Mouse (Mus musculus) kidney, adult 9 months (tissue): ENCODE measurements at regions not wholly inside any gene's neighbourhood (a gene's known extent, or its start where the extent isn't known, plus 50 kb on each side); places are given as distances from the start of the nearest gene placed in this dataset.
"Not testable (repeated sequence)": the region's sequence is repeated elsewhere in the genome, so short reads cannot be mapped to it uniquely, and the experiment has no call there.

Experiments
- DNase-seq: peaks from one replicate; pipeline ENCODE4 v3.0.0; 2022

DNA sequence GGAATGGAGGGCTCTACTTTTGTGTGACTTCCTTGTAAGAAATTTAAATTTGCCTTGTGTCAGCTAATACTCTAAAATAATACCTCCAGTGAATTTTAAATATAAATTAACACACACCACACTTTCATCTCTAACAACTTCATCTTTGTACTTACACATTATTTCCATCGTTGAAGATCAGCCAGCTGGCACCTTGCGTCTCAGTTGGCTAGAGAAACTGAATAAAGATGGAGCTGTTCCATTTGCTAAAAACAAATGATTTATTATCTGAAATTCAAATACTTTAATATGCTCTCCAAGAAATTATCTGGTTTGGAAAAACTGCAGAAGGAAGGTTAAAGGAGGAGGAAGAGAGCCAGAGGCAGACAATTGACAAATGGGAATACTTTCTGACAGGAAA, 122.0 kb upstream of the Gm11096 start:
- no peak for DNase-seq

DNA sequence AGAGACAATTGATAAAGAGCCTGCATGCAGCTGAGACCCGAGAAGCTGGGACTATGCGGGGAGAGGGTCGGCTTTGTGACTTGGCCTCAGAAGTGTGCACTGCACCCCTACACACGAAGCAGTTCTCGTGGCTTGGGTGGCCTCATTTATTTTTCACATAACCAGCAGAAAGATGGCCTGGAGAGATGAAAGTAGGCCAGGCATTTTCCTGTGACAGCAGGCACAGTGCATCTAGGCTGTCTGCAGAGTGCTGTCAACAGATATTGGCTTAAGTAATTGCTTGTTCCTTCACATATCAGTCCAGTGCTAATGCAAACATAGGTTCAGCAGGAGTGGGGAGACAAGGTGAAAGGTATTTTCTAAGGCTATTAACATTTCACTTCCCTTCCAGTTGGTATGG, 124.9 kb upstream of the Gm11096 start:
- no peak for DNase-seq

DNA sequence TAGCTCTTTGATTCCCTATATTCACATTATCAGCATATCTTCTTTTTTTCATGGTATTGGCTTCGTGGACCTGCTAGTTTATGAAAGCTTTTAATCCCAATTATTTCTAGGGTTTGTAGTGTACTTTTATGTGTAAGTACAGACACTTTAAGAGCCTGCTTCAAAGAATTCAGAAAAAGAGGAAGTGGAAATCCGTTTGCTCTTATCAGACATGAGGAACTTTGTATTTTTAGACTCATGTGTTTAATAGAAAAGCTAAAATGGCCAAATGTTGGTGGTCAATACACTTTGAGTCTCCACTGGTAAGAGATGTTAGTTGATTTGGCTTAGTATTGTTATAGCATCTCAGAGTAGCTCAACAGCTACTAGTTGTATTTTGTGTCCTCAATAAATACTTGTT, 135.7 kb upstream of the Gm11096 start:
- no peak for DNase-seq

DNA sequence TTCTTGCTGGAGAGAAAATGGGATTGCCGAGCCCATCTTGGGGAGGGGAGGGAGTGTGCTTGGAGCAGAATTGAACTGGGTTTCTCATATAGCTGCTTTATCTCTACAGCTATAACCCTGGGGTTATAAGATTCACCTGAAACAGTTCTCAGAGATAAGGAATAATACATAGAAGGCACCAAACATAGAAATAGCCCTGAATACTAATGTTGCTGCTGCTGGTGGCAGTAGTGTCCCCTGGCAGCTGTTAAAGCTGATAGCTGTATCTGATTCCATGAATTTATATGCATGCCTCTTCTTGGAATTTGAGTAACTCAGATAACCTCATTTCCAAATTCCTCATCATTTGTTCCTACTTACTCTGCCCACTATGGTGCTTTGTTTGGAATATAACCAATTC, 137.0 kb upstream of the Gm11096 start:
- no peak for DNase-seq

DNA sequence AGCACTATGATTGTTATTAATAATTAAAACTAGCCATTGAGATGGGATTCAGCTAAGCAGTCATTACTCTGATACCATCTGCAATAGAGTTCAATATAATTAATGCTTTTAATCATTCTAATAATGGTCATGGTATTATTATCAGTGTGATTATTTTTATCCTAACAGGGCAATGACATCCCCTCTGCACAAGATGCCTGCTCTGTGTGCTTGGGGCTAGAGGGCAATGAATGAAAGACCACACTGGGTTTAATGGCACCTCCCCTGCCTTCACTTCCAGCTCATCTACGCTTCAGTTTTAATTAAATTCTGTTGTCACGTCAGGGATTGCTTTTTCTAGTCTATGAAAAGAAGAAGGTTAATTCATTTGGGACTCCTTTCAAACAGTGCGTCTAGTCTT, 139.1 kb upstream of the Gm11096 start:
- no peak for DNase-seq

DNA sequence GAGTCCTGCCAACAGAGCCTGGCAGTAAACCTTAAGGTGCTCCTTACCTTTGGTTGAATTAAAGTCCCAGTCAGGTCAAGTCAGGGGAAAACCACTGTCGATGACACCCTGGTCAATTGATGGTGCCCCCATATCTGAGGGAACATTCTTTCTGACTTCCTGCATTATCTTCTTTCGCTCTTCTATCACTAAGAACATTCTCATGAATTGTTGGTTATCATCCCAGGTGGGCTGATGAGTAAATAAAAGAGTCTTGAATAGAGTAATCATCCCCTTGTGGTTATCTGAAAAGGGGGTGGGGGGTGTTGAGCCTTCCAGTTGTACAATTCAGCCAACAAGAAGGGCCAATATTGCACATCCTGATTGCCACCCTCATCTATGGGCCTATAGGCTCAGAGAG, 149.7 kb upstream of the Gm11096 start:
- no peak for DNase-seq

DNA sequence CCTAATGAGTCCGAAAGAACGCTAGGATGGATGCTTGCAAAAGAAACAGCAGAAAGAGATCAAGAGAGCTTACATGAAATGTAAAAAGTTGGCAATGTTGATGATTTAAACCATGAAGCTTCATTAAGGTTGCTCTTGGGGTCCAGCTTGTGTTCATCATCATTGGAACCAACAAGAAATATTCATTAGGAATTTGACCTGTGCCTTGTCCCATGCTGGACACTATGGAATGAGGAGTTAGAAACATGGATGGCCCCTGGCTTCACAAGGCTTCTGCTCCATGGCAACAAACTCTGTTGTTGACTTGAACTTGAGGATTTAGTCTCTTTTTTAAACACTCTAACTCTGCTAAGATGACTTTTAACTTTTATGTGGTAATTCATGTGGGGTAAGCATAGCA, 159.0 kb upstream of the Gm11096 start:
- DNase-seq: no peak

DNA sequence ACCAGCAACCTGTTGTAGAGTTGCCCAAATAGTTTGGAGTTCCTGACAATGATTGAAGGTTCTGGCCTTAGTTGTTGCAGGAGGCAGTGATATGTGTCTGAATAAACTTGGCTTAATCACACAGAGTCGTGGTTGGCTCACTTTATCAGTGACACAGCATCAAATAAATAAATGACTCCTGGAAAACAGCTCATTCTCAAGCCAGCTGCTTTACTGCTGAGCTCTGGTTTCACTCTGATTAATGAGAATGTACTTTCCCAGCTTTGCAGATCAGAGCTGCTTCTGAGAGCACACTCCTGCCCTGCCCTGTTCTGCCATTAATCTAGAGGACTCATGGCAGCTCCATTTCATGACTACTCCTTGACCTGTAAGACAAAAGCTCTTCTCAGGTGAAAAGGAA, 171.3 kb upstream of the Gm11096 start:
- DNase-seq: peak; percentile 7

DNA sequence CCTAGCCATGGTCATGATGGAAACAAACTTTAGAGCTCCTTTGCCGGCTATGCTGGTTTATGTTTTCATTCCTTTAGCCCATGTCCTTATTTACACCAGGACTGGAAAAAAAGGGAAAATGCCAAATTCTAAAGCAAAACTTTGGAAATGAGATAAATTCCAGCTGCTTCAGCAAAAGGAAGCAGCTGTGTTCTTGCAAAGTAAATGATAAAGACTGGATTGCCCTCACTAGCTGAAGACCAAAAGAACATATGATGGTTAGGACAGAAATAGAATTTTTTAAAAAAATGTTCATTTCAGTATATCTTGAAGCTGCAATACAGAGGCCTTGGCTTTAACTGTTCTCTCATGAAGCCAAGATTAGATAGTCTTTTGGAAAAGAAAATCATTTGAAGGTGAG, 179.6 kb upstream of the Gm11096 start:
- peak; percentile 17 for DNase-seq

DNA sequence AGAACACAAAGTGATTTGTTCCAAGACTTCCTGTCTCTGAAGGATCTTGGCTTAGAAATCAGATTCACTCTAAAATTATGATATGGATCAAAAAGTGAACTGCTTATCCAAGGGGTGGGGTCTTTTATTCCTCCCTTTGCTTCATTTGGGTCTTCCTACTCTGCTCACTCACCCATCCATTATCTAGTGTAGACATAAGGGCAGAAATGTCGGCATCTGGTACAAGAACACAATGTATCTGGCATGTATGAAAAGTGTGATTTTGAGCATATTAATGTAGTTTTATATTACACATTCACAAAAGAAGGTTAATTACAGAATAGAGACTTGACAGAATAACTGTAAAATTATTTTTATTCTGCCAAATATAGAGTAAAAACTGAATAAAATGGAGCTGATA, 181.5 kb upstream of the Gm11096 start:
- DNase-seq: no peak

DNA sequence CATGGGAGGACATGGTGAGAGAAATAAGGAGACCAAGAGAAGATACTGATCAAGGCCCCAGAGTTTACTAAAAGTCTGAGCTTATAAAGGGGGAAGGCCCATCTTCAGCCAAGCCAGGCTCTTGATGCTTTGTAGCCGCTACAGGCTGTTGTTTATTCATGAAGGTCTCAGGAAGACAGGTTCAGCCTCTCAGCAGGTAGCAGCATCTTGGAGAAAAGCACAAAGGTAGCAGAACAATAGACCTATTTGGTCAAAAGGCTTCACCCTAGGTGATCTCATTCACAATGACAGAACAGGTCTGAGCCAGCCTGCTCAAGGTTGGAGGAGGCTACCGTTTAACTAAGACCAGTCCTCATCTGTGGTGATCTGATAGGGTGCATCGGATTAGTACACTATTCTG, 185.5 kb upstream of the Gm11096 start:
- DNase-seq: no peak

DNA sequence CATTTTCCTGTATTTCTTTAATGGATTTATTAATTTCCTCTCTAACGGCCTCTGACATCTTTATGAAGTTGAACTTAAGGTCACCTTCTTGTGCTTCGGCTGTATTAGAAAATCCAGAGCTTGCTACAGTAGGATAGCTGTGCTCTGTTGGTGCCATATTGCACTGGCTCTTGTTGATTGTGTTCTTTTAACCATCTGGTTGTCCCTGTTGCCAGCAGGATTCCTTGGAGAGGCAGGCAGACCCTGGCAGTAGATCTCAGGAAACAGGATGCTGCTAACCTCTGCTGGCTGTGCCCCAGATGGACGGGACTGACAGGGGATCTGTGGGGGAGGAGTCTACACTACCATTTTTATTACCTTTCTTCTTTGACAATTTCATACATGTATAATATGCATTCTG, 185.9 kb upstream of the Thumpd2 start:
- DNase-seq: no peak

DNA sequence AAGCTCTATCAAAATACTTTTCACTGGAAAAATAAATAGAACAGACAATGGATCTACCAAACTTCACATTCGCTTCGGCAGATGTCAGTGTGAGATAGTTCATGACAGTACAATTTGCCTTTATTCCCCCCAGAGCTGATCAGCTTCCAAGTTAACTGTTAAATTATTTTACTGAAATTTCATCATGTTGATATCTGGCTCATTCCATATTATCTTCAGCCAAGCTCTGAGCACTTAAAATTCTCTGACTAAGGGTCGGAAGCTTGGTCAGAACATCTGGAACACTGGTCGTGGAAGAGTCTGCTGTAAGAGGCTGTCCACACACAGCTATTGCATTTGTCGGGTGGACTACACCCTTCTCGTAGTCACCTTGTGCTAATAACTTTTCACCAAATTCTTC, 181.3 kb upstream of the Thumpd2 start:
- no peak for DNase-seq

DNA sequence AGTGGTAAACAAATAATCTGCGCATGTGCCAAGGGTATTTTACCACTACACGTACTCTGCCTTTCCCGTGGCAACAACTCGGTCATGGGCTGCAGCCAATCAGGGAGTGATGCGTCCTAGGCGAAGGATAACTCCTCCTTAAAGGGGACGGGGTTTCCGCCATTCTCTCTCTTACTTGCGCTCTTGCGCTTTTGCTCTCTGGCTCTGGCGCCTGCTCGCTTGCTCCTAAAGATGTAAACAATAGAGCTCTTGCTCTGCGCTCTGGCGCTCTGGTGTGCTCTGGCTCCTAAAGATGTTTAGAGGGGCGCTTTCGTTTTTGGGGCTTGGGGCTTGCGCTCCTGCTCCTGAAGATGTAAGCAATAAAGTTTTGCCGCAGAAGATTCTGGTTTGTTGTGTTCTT, 166.9 kb upstream of the Thumpd2 start:
- not testable (repeated sequence) for DNase-seq

DNA sequence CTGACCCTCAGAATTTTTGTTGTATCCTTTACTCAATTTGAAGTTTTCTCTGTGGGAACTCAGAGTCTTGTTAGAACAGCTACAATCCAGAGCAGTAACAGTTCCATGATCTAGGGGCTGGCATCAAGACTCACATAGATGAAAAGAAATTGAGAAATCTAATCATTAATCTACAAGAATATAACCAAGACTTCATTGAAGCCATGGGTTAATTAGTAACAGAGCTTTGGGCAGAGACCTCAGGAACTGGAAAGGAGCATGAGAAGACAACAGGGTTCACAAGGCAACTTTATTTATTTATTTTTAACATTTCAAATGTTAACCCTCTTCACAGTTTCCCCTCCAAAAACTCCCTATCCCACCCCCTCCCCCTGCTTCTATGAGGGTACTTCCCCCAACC, 160.4 kb upstream of the Thumpd2 start:
- DNase-seq: peak; percentile 65

DNA sequence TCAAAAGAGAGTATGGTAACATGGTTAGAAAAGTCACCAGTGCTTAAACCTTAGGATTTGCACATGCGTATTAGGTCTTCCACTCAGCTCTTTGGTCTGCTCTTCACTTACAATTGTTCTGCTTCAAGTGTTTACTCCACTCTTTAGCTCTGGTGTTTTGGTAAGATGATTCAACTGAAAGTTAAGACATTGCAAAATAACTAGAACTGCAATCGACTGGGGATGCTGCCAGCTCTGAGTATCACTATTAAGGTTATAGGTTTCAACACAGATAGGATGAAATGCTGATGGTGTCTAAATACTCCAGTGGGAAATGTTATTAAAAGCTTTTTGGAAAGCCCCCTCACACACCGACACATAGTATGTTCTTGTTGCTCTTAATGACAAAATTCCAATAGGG, 156.6 kb upstream of the Thumpd2 start:
- DNase-seq: no peak

DNA sequence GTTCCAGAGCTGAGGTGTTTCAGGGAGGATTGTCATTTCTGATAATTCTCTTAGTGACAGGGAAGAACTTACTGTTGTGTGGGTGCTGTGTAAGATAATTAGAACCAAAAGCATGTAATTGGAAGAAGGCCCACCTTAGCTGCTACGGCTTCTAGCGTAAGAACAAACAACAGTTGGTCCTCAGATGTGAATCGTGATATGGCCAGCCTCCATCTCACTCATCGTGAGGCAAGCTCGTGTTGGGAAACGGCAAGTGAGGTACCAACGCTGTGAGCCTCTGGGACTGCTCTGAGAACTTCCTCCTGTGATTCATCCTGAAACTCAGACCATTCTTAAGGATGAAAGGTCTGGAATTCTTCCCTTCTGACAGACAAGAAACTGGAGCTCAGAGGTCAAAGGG, 150.0 kb upstream of the Thumpd2 start:
- no peak for DNase-seq

DNA sequence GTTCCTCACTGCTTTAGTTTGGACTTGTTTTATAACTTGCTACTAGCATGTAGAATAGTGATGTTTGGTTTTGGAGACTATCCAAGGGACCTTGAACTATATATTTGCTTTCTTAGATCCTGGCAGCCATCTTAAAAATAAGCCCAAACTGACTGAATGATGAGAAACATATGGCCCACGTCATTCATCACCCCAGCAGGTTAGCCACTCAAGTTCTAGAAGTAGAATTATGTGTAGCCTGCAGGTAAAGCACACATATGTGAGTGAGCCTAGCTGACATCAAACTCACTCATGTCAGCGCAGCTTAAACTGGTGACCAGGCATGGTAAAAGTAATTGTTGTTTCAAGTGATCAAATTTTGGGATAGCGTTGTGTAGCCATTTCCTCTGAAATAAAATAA, 147.2 kb upstream of the Thumpd2 start:
- DNase-seq: no peak

DNA sequence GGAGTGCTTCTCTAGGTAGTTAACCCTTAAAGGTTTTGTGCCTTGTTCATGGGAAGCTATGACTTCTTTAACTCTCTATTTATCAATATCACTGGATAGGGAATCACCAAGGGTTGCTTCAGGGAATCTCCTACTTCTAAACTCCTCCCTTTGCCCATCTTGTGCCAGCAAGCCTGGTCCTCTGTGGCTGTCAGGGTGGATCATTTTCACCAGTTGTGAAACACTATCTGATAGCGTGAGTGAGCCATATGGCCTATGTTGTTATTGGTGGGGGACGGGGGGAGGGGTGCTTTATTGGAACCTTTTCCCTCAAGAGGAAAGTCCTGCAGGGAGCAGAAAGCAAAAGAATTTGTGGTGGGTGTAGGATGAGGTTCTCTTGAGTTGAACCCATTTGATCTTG, 145.5 kb upstream of the Thumpd2 start:
- DNase-seq: no peak

DNA sequence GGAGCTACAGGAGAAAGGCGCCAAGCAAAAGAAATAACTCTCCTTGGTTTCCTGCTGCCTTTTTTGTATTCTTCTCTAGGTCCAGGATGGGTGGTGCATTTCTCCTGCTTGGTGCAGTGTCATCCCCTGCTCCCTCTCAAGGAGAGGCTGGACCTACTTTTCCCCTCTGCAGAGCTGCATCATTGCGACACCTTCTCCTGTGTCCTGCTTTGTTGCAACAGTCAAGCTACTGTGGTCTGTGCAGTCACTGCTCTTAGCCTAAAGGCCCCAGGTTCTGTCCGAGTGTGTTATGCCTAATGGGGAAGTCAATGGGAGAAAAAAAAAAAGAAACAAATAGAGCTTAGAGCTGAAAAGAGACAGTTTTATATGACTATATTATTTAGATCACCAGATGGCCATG, 144.4 kb upstream of the Thumpd2 start:
- no peak for DNase-seq

DNA sequence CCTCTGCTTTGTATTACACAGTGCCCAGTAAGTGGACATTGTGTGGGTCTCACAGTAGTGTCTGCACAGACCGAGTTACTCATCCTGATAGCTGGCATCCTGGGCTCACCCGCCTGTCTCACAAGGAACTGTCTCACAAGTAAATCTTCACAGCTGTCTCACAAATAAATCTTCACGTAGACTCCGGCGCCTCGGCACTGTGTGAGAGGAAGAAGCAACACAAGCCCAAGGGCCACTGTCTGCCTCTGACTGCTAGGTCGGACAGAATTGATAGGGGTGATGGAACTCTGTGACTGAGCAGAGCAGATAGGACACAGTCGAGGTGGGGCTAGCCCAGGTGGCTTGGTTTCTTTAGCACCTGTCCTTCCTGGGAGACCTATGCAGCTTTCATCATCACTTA, 136.2 kb upstream of the Thumpd2 start:
- no peak for DNase-seq

DNA sequence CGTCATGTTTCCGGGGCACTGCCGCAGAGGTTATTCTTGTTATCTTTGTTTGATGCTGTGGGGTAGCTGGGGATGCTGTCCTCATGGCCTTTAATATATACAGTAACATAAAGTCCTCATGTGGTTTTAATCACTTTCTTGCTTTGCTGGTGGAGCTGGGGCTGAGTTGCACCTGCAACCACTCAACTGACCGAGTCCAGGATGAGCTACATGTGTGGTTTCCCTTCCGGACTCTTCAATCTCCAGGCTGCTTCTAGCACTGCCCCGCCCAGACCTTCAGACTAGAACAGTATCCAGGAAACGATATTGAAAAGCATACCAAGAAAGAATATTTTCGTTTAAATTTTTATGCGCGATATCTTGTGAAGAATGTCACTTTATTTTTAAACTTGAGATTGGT, 129.1 kb upstream of the Thumpd2 start:
- no peak for DNase-seq

DNA sequence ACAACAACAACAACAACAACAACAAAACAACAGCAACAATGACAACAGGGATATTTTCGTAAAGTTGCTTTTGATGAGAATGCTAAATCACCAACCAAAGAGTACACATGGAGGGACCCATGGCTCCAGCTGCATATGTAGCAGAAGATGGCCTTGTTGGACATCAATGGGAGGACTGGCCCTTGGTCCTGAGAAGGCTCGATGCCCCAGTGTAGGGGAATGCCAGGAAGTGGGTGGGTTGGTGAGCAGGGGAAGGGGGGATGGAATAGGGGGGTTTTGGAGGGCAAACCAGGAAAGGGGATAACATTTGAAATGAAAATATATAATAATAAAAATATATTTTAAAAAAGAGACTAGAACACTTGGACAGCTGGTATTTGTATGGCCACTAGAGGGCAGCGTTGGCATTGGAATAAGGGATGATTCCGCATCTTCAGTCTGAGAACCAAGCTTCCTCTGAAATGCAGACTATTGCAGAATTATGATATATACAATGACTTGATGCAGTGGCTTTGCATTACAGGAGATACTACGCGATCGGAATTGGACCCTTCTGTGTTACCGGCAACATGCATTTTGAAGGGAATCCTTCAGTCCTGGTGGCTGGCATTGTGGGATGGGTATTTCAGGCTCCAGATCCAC, 128.5 kb upstream of the Thumpd2 start:
- peak; percentile 56 for DNase-seq

DNA sequence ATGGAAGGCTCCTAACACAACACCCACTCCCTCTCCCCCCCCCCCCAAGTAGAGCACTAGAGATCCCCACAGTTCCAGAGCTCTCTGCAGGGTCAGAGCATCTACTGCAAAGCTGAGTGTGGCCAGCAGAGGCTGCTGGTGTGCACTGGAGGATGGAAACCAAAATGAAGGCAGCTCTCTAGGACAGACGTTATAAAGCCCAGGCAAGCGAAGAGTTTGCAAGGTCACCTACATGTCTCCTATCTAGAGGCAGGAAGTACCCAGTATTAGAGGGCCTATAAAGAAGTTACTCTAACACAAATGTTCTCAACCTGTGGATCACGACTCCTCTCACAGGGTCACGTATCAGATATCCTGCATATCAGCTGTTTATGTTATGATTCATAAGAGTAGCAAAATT, 125.1 kb upstream of the Thumpd2 start:
- DNase-seq: peak; percentile 19

DNA sequence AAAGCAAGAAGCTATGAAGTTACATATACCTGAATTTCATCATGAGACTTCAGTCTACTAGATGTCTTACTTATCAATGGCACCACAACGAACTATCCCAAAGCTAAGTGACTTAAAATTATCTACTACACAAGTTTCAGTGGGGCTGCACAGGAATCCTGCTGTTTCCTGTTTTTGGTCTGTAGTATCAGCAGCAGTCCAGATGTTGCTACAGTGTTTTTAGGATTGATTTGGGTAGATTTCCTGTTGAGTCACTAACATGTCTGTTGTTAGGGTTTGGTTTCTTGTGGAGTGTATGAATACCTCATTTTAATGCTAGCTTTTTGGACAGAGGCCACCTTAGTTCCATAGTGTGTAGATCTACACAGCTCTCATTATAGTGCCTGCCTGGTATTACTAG, 120.8 kb upstream of the Thumpd2 start:
- no peak for DNase-seq
